Mouse (Mus musculus): Measurements from ENCODE around the gene Arvcf. TPM values are rescaled to one million over a fixed set of nuclear protein-coding genes. Genes with fewer than 3 reads are reported as not detected.

Gene Arvcf
- polyA plus RNA-seq, 1 experiment: 15.6 TPM

- DNase-seq (ENCODE audit: low spot score): no peak
Observed at GRCm38 (mm10) chr16:18356961-18357360, 9.0 kb downstream of the Arvcf start.

GRCm38 (mm10) chr16:18357977-18358376 lies 10.0 kb downstream of the Arvcf start:
- no peak for DNase-seq (ENCODE audit: low spot score)

- DNase-seq (ENCODE audit: low spot score): no peak
Observed at GRCm38 (mm10) chr16:18360151-18360805, 12.3 kb downstream of the Arvcf start.

- DNase-seq (ENCODE audit: low spot score): no peak
Observed at GRCm38 (mm10) chr16:18362948-18363347, 15.0 kb downstream of the Arvcf start.

- DNase-seq (ENCODE audit: low spot score): no peak
Observed at GRCm38 (mm10) chr16:18366849-18367248, 18.9 kb downstream of the Arvcf start.

- DNase-seq (ENCODE audit: low spot score): no peak
Observed at GRCm38 (mm10) chr16:18370197-18370596, 22.2 kb downstream of the Arvcf start.

GRCm38 (mm10) chr16:18373632-18374031 lies 25.6 kb downstream of the Arvcf start:
- no peak for DNase-seq (ENCODE audit: low spot score)

GRCm38 (mm10) chr16:18376297-18376954 lies 28.4 kb downstream of the Arvcf start:
- DNase-seq (ENCODE audit: low spot score): no peak

- DNase-seq (ENCODE audit: low spot score): no peak
Observed at GRCm38 (mm10) chr16:18377203-18377602, 29.2 kb downstream of the Arvcf start.

- DNase-seq (ENCODE audit: low spot score): no peak
Observed at GRCm38 (mm10) chr16:18378489-18378888, 30.5 kb downstream of the Arvcf start.

GRCm38 (mm10) chr16:18379338-18380001 lies 31.5 kb downstream of the Arvcf start:
- DNase-seq (ENCODE audit: low spot score): no peak

GRCm38 (mm10) chr16:18380495-18381063 lies 32.6 kb downstream of the Arvcf start:
- DNase-seq (ENCODE audit: low spot score): no peak

GRCm38 (mm10) chr16:18381621-18382258 lies 33.8 kb downstream of the Arvcf start:
- DNase-seq (ENCODE audit: low spot score): no peak

- no peak for DNase-seq (ENCODE audit: low spot score)
Observed at GRCm38 (mm10) chr16:18383045-18383726, 35.2 kb downstream of the Arvcf start.

GRCm38 (mm10) chr16:18383756-18384155 lies 35.8 kb downstream of the Arvcf start:
- DNase-seq (ENCODE audit: low spot score): no peak

GRCm38 (mm10) chr16:18384211-18384610 lies 36.2 kb downstream of the Arvcf start:
- DNase-seq (ENCODE audit: low spot score): no peak

- no peak for DNase-seq (ENCODE audit: low spot score)
Observed at GRCm38 (mm10) chr16:18384659-18385058, 36.7 kb downstream of the Arvcf start.

- DNase-seq (ENCODE audit: low spot score): no peak
Observed at GRCm38 (mm10) chr16:18385411-18385810, 37.4 kb downstream of the Arvcf start.

- no peak for DNase-seq (ENCODE audit: low spot score)
Observed at GRCm38 (mm10) chr16:18386451-18386850, 38.5 kb downstream of the Arvcf start.

- no peak for DNase-seq (ENCODE audit: low spot score)
Observed at GRCm38 (mm10) chr16:18386972-18387371, 39.0 kb downstream of the Arvcf start.
